Mouse (Mus musculus) adrenal gland, postnatal 25 days (tissue): ENCODE results near the gene Prdm10. TPM values are rescaled to one million over a fixed set of nuclear protein-coding genes. Genes with fewer than 3 reads are reported as not detected.
A peak's percentile ranks its signal among the peaks of the same experiment; 100 is the strongest.

Experiments used
- DNase-seq: peaks from one replicate; pipeline ENCODE4 v3.0.0; 2021; ENCODE audit warnings: mixed read lengths
- total RNA-seq: library from RNA; stranded (reverse); gene quantifications from 2 replicates; pipeline ENCODE4 v1.2.3, GENCODE M21; 2021

Gene Prdm10
- total RNA-seq, 1 experiment from 2014 or later, result 12.1 TPM

DNA sequence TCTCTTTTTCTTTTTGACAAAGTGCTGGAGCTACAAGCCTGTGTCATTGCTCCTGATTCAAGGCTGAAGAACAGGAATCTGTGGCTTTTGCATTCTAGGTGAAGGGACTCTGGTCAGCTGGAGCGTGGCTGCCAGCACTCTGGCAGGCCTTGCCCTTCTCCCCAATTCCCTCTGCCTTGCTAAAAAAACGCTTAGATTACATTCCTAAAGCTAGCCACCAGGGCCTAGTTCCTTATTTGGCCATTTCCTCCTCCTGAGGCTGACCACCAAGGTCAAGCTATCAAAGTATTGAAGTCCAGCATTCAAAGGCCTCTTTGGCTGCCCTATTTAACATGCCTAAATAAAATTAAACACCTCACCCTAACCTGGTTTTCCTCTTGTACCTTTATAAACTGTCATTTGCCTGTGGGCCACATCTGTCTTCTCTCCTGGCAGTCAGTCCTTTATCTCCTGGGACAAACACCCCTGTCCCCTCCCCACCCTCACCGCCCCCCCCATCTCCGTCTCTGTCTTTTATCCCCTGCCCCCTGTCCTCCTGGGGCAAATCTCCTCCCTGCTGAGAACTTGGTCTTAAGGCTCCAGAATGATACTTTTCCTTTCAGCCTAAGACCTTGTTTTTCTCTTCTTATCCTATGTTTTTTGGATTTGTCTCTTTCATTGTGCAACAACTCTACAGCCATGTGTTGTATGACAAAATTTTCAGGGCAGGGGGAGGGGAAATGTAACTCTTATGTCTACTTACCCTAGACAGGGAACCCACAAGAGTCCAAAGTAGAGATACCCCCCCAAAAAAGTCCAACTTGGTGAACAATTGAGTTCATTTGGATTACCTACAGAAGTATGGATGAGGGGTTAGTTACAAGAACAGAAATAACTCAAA, 17.9 kb upstream of the Prdm10 start:
- peak; percentile 26 for DNase-seq

DNA sequence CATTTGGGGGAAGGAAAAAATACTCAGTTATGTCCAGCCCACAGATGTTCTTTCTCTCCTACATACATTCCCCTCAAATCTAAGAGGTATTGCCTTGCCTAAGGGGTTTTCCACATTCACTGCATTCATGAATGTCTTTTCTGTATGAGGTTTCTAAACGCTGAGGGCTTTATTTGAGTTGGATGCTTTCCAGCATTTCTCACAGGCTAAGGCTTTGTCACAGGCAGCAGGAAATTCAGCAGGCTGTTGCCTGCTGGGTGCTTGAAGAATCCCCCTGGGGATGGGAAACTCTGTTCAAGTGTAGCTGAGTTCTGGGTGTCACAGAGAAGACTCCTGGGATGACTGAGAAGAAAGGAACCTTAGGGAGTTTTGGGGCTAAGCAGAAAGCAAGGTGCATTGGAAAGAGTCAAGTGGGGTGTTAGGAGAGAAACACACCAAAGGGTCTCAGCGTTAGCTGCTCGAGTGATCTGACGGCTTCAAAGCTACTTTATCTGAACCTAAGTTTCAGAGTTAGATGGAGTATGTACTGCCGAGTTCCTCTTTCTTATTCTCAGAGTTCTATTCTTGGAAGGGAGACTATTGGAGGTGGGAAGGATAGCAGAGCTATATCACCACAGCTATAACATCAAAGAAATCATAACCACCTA, 14.2 kb upstream of the Prdm10 start:
- no peak for DNase-seq

- DNase-seq, result no peak
These were observed 8.9 kb upstream of the Prdm10 start for GRCm38 (mm10) chr9:31271221-31272015.

GRCm38 (mm10) chr9:31272160-31272559, 8.2 kb upstream of the Prdm10 start:
- DNase-seq, result no peak

DNA sequence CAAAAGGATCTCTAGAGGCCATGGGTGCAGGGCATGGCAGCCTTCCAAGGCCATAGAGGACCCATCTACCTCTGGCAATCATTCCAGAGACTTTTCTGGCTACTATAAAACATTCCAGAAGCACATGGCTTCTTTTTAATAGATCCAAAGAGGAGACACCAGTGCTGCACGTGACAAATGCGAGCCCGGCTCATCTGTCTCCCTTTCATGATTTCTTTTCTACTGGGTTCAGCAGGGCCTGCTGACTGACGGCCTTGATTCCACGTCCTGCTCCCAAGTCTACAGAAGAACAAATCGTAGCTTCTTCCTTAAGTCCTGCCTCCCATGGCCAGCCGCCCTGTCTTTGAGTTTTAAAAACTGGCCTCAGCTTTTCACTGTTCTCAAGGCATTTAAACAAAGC, 1.7 kb upstream of the Prdm10 start:
- peak; percentile 34 for DNase-seq

GRCm38 (mm10) chr9:31279306-31279705, 1.0 kb upstream of the Prdm10 start:
- no peak for DNase-seq

DNA sequence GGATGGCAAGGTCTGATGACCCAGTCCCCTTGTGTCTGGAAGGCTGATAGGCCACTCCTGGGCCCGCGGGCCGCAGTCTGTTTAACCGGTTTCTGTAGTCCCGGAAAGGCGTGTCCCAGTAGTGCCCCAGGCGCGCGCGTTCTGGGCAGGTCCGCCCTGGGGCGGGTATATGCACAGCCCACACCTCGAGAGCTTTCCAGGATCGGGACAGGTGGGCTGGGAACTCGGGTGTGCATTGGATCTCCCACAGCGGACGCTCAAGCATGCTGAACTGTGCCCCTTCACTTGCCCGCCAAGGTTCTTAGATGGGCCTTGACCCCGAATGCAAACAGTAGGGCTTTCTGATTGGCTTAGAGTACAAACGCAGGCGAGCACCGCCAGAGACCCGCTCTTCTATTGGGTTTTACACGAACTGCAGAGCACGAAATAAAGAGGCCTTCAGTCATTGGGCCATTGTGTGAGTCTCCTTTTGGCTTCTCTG, 413 bp upstream of the Prdm10 start:
- peak; percentile 71 for DNase-seq

DNA sequence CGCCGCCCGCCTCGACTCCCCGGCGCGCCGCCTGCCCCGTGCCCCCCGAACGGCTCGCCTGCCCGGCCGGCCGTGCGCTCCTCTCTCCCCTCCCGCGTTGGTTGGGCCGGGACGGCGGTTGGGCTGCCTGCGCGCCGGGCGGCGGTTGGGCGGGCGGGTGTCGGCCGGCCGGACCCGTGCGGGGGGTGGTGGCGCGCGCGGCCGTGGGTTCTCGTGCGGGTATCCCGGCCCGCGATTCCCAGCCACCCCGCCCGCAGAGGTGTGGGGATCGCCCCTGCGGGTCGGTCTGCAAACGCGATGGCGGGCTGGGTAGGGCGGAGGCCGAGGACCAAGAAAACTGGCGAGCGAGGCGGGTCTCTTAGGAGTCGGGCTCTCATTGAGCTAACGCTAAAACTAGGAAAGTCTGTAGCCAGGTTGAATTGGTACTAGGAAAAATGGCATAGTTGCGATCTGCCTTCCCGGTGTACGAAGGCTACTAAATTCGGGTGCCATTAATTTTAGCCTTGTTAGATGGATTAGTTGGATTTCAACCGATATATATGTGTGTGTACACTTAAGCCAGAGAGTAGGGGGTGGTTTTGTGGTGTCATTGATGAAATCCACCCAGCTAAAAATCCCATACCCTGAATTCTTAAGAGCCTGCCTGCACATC, 799 bp downstream of the Prdm10 start:
- peak; percentile 84 for DNase-seq

DNA sequence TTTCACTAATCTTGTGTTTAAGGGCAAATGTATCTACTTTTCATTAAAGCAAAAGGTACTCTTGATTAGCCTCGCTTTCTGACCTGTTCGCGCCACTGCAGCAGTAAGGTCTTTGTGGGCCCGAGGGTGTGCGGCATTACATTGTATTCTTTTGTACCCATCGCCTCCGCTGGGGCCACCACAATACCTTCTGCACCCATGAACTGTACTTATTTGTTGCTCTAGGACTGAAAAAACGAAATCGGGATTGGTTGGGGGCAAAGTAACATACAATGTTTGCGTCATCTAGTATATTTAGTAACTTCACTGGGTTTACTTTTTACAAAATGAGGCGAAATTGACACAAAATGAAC, 1.3 kb downstream of the Prdm10 start:
- DNase-seq, result no peak

- no peak for DNase-seq
These were observed 2.2 kb downstream of the Prdm10 start for GRCm38 (mm10) chr9:31282536-31282935.

- DNase-seq, result no peak
These were observed 2.7 kb downstream of the Prdm10 start for GRCm38 (mm10) chr9:31283044-31283443.

GRCm38 (mm10) chr9:31283911-31284310, 3.6 kb downstream of the Prdm10 start:
- no peak for DNase-seq

DNA sequence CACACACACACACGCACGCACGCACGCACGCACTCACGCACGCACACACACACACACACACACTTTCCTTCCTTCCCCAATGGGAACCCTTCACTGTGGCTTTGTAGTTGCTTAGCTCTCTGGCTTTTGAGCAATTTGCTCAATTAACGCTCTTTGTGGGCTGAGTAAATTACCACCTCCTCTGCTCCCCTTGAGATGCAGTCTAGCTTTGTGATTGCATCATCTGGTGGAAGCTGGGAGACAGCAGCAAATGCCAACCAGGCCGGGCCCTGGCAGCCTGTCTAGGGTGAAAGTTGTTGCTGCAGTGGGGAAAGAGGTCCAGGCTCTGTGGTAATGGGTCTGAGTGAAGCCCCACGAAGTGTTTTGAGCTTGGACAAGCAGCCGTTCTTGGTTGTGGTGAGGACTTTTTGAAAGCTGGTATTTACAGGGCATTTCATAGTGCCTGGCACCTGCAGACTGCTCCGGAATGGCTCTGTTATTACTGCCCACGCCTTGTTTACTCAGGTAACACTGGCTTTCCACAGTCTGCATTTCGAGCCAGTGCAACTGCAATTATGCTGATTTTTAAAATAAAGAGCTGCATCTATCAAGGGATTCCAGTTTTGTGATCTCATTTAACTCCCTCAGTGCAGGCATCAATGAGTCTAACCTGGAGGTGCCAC, 10.0 kb downstream of the Prdm10 start:
- DNase-seq, result peak; percentile 44

GRCm38 (mm10) chr9:31291978-31292377, 11.6 kb downstream of the Prdm10 start:
- no peak for DNase-seq

DNA sequence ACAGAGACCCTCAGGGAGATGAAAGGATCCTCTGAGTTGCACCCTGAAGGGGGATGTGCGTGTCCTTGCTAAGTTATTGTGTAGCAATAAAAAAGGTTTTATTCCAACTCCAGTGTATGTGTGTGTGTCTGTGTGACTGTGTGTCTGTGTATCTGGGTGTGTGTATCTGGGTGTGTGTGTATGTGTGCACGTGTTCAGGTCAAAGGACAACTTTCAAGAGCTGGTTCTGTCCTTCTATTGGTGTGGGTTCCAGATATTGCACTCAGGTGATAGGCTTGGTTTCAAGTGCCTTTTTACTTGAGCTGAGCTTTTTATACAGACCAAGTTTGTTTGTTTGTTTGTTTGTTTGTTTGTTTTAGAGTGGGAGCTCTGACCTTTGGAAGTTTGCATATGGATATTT, 12.9 kb downstream of the Prdm10 start:
- DNase-seq, result no peak

GRCm38 (mm10) chr9:31295311-31295710, 15.0 kb downstream of the Prdm10 start:
- DNase-seq, result no peak

GRCm38 (mm10) chr9:31296293-31296692, 16.0 kb downstream of the Prdm10 start:
- no peak for DNase-seq

DNA sequence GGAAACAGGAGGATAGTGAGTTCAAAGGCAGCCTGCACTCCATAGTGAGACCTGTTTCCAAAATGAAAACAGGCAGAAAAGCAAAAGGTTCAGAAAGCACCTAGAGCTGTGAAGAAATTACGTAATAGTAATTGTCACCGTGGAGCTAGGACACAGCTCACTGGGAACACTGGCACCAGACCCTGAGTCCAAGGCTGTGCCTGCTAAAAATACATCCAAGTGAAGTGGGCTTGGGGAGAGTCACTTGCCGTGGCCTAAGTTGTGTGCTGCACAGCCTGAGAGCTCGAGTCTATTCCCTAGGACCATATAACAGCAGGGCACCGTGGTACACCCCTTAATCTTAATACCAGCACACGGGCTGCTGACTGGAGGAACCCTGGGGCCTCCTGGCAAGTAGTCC, 18.4 kb downstream of the Prdm10 start:
- DNase-seq, result no peak

- no peak for DNase-seq
These were observed 20.2 kb downstream of the Prdm10 start for GRCm38 (mm10) chr9:31300525-31300924.

GRCm38 (mm10) chr9:31301107-31301506, 20.8 kb downstream of the Prdm10 start:
- no peak for DNase-seq

- DNase-seq, result no peak
These were observed 21.4 kb downstream of the Prdm10 start for GRCm38 (mm10) chr9:31301526-31302311.
